Mouse (Mus musculus) thymus, postnatal 0 days (tissue): Measurements from ENCODE around the gene Ngp. TPM values are rescaled to one million over a fixed set of nuclear protein-coding genes. Genes with fewer than 3 reads are reported as not detected.
"Not testable (repeated sequence)": the region's sequence is repeated elsewhere in the genome, so short reads cannot be mapped to it uniquely, and the experiment has no call there.

Source experiments
- DNase-seq: peaks from one replicate; pipeline ENCODE4 v3.0.0-alpha.2; 2015; ENCODE audit warnings: low spot score
- polyA plus RNA-seq: library from polyadenylated mRNA; unstranded; fragments of >200 nt; fragmentation: Nextera tagmentation; extraction: Ambion mirVana; gene quantifications from 2 replicates; pipeline ENCODE4 v1.2.1, GENCODE M21; 2015

Ngp gene
- polyA plus RNA-seq: 2.9 and 7.4 TPM in 2 replicates

DNA sequence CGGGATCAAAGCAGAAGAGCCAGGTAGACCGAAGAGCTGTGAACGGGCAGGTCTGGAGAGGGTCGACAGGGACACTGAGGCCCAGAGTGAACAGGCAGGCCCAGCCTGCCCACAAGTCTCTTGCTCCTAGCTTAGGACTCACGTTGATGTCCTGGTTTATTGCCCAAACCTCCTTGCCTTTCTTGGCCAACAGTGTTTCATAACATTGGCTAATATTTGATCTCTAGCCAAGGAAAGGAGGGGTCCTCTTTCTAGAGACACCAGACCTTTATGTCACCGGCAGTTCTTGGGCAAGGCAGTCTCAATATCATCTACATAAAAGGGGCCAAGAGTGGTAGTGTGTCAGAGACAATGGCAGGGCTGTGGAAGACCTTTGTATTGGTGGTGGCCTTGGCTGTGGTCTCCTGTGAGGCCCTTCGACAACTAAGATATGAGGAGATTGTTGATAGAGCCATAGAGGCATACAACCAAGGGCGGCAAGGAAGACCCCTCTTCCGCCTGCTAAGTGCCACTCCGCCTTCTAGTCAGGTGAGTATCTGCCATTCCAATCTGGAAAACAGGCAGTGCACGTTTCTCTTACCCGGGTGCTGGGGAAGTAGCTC, at the start of gene Ngp:
Gene Ngp, plus strand, starts transcription at position 237 of the 602 bp plus-strand sequence.
- DNase-seq: no peak

DNA sequence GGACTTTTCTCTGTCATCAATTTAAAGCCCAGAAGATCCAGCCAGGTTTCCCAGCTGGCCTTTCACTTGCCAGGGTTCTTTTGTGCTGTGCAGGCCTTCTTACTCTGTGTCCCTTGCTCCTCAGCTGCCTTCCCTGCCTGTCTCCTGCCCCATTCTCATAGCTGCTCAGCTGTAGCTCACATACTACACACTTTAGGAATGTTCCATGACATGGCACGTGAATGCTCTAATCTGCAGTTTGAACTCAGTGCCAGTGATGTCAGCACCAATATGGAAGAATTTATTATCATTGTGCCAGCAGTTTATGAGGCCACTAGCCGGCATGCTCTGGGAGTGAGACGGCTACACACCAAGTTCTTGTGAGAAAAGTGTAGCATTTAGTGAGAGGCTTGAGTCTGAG, 49.7 kb upstream of the Ngp start:
- no peak for DNase-seq

GRCm38 (mm10) chr9:110373871-110374270, 45.7 kb upstream of the Ngp start:
- no peak for DNase-seq

DNA sequence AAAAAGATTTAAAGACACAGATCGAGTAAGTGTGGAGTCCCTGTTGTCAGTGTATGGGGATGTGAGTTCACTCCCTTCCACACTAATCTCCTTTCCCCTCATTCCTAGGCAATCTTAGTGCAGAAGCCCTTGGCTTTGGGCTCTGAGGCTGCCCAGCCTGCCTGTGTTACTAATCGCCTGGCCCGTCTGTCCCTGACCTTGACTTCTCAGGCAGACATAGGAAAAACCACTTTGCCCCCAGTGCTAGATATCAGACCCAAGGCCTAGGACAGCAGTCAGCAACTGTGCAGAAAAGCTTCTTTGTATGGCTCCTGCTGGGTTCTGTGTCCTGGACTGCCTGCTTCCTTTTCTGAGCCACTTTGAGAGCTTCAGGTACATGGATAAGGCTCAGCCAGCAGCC, 43.9 kb upstream of the Ngp start:
- DNase-seq: no peak

DNA sequence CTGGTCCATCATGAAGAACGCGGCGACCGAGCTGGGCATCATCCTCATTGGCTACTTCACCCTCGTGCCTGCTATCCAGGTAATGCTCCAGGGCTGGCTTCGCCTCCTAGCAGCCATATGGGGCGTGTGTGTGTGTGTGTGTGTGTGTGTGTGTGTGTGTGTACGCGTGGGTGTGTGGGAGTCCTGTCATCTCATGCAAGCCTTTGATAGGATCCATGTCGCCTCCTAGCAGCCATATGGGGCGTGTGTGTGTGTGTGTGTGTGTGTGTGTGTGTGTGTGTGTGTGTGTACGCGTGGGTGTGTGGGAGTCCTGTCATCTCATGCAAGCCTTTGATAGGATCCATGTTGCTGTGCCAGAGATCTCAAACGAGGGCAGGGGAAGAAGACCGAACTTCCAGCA, 41.9 kb upstream of the Ngp start:
- not testable (repeated sequence) for DNase-seq

GRCm38 (mm10) chr9:110379361-110379760, 40.2 kb upstream of the Ngp start:
- DNase-seq: no peak

DNA sequence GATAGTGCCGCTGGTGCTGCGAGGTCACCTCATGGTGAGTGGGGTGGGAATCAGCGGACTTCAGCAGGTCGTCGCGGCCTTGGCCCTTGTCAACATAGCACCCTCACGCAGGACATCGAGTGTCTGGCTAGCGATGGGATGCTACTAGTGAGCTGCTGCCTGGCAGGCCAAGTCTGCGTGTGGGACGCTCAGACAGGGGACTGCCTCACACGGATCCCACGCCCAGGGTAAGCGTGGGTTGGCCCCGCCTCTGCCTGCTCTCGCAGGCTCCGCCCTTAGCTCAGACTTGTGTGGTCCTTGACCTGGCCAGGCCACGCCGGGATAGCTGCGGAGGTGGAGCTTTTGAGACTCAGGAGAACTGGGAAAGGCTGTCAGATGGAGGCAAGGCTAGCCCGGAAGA, 38.9 kb upstream of the Ngp start:
- DNase-seq: no peak

- DNase-seq: no peak
Measured at GRCm38 (mm10) chr9:110381292-110381691, 38.3 kb upstream of the Ngp start.

DNA sequence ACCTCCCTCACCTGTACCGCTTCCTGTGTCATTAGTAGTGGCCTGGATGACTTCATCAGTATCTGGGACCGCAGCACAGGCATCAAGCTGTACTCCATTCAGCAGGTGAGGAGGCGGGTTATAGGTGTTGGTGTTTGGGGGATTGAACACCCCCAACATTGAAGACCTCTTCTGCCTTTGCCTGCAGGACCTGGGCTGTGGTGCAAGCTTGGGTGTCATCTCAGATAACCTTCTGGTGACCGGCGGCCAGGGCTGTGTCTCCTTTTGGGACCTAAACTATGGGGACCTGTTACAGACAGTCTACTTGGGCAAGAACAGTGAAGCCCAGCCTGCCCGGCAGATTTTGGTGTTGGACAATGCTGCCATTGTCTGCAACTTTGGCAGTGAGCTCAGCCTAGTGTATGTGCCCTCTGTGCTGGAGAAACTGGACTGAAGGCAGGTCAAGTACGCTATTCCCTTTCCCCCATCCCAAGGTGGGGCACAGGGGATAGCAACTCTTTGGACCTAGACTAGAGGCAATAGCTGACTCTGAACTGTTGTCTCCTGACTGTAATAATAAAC, 35.1 kb upstream of the Ngp start:
- DNase-seq: no peak

DNA sequence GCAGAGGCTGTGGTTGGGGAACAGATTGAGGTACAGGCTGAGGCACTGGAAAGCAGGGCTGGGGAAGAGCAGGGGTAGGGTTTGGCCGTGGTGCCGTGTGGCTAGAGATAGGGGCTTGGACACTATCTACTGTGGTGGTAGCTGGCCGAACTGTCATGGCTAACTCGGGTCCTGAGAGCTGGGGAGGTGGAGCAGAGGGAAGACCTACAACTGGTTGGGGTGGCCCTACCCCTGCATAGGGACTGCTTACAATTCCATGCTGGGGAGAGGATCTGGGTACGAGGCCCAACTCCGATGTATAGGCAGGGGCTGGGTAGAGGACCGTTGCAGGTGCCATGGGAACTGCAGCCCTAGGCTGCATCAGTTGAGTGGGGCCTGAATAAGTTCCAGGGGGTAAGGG, 31.5 kb upstream of the Ngp start:
- no peak for DNase-seq

DNA sequence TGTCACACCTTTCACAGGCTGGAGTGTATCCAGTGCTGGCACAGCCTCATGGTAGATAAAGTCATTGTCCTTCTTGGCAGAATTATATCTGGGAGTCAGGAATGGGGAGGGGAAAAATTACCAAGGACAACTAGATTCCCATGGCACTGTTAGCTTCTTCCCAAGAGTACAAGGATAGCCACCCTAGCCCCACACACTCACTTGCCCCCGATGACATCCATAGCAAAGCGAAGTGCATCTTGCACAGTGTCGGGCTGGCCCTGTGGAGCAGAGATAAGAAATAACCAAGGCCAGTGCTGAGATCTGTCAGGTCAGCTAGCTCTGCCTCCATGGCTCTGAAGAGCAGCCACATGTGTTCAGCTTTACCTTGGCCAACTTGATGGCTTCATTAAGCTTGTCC, 28.7 kb upstream of the Ngp start:
- no peak for DNase-seq

GRCm38 (mm10) chr9:110393295-110393694, 26.3 kb upstream of the Ngp start:
- no peak for DNase-seq

DNA sequence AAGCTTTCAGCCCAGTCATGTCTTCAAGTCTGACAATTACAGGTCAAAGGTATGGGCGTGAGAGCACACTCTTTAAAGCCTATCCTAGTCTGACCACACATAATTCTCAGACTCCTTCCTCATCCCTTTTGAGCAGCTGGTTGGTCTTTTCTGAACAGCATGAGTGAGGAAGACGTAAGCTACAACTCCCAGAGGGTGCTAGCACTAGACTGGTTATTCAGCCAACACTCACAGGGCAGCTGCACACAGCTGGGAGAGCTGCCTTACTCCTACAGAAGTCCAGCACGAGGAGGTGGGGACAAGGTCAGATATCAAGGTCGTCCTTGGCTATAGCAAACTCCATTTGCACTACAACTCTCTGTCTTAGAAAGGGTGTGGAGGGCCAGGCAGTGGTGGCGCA, 18.9 kb upstream of the Ngp start:
- no peak for DNase-seq

DNA sequence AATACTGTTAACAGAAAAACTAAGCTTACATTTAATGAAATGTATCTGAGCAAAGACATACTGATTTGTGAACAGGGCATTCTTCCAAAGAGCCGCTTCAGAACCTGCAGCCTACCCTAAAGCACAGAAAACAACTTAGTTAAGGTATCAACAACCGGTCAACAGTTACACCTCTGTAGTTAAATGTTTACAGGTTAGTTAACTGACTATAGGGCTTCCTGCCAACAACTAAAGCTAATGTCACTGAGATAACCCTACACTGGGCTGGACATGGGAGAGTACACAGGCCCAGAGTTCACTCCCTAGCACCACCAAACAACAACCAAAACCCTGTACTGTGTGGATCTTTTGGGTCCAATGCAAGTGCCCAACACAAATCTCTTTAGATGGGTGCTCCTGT, 16.8 kb upstream of the Ngp start:
- DNase-seq: no peak

DNA sequence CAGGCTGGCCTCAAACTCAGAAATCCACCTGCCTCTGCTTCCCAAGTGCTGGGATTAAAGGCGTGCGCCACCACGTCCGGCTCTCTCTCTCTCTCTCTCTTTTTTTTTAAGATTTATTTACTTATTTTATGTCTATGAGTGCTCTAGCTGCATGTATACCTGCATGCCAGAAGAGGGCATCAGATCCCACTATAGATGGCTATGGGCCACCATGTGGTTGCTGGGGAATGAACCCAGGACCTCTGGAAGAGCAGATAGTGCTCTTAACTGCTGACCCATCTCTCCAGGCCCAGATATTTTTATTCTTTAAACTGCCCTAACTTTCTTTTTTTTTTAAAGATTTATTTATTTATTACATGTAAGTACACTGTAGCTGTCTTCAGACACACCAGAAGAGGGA, 16.3 kb upstream of the Ngp start:
- DNase-seq: not testable (repeated sequence)

- DNase-seq: peak; percentile 21
Measured at GRCm38 (mm10) chr9:110407311-110408098, 12.0 kb upstream of the Ngp start.

- peak; percentile 98 for DNase-seq
Measured at GRCm38 (mm10) chr9:110408099-110408773, 11.3 kb upstream of the Ngp start, which contains the start of gene Ptpn23. Gene Ptpn23, minus strand, starts transcription at chr9:110408213.

GRCm38 (mm10) chr9:110410908-110411887, 8.3 kb upstream of the Ngp start:
- DNase-seq: peak; percentile 78

DNA sequence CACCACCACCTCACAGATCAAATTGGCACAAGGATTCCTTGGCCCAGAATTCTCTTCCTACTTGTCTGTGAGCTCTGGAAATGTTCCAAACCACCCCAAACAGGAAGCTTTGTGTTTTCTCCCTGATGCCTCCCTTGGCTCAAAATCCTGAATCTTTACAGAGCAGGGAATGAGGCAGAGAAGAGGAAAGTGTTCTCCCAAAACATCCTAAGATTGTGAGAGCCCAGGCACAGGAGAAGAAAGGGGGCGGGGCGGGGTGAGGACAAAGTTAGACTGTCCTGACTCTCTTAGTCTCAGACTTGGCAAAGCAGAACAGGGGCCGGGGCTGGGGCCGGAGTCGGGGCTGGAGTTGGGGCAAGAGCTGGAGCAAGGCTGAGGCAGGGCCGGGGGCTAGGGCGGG, 6.6 kb upstream of the Ngp start:
- no peak for DNase-seq

DNA sequence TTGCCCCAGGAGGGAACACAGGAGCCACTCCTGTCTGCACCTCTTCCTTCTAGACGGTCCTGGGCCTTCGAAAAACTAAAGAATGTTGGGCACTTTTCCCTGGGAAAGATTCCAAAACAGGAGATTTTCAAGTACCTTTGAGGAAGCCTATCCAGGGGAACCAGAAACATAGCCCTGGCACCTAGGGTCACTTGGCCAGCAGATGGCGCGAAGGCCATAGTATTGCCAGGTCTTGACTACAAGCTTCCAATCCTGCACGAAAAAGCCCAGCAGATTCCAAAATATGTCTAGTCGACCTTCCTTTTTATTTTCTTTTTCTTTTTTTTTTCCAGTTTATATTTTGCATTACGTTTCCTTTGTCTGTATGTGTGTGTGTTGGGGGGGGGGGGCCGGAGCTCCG, 5.8 kb upstream of the Ngp start:
- no peak for DNase-seq

DNA sequence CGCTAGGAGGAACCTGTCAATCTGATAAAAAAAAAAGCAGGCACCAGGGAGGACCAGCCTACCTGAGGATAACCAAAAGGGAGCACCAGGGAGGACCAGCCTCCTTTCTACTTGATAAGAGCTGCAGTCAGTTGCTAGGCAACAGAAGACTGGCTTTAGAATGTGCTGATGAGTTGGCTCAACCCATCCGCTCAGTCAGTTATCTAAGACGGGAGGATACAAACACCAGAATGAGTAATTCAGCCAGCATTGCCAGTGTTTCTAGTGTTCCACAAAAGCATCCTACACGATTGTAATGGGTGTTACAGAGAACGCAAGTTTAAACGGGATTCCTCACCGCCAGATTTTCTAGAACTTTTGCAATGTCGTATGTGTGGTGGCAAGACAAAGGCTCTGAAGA, 11.7 kb downstream of the Ngp start:
- DNase-seq: no peak
